Mouse (Mus musculus) spleen, adult 2 months (tissue): Measurements from ENCODE around the gene Plcb4. TPM values are rescaled to one million over a fixed set of nuclear protein-coding genes. Genes with fewer than 3 reads are reported as not detected.

Experiments
- DNase-seq, 2 experiments: peaks; one replicate each; pipeline versions ENCODE4 v3.0.0 to v3.0.0-alpha.2; 2012 to 2021; ENCODE audit warnings: low spot score in 2 of 2, low read depth in 1 of 2
- H3K27ac ChIP-seq: fragments of 200-500 bp; 2 replicates; pipeline ENCODE4 v1.5.1; 2012; ENCODE audit warnings: low read length, inconsistent platforms; ENCODE audit not compliant: insufficient read depth
- H3K27me3 ChIP-seq: fragments of 200-500 bp; 2 replicates; pipeline ENCODE4 v1.6.1; 2012; ENCODE audit warnings: mild to moderate bottlenecking, moderate library complexity, low read length, inconsistent platforms; ENCODE audit not compliant: control insufficient read depth, insufficient read depth
- H3K36me3 ChIP-seq: fragments of 200-500 bp; 2 replicates; pipeline ENCODE4 v1.6.1; 2012; ENCODE audit warnings: mild to moderate bottlenecking, low read length, inconsistent platforms; ENCODE audit not compliant: control insufficient read depth, insufficient read depth
- H3K4me1 ChIP-seq: fragments of 200-500 bp; 2 replicates; pipeline ENCODE4 v1.6.1; 2011; ENCODE audit warnings: inconsistent platforms; ENCODE audit not compliant: control insufficient read depth, insufficient read depth, insufficient read length
- H3K4me3 ChIP-seq: fragments of 200-500 bp; 2 replicates; pipeline ENCODE4 v1.5.1; 2011; ENCODE audit warnings: mild to moderate bottlenecking, inconsistent platforms; ENCODE audit not compliant: insufficient read depth, insufficient read length; ENCODE audit errors: extremely low read depth
- CTCF ChIP-seq: fragments of 200-500 bp; IDR thresholded peaks from 2 replicates; pipeline ENCODE4 v1.5.1; 2011; ENCODE audit warnings: mild to moderate bottlenecking, inconsistent platforms; ENCODE audit not compliant: insufficient read depth, insufficient read length, insufficient replicate concordance; ENCODE audit errors: extremely low read depth
- POLR2A ChIP-seq: fragments of 200-500 bp; IDR thresholded peaks from 2 replicates; pipeline ENCODE4 v1.6.1; 2011; ENCODE audit warnings: low read depth, low read length, inconsistent platforms
- WGBS: fragments of 180-500 bp; shearing (Covaris S2); methylation state at CpG from one replicate; pipeline ENCODE4 v1.1.7; 2018; 5-methylcytosine and 5-hydroxymethylcytosine counted together
- polyA plus RNA-seq: library from polyadenylated mRNA; depleted of rRNA; stranded (reverse); fragments of >200 nt; gene quantifications from 2 replicates; pipeline ENCODE4 v1.2.3, GENCODE M21; 2012

Plcb4 gene
- polyA plus RNA-seq, 1 experiment: 2.4 TPM

- no peaks in the 10 kb centered on the region for H3K36me3 ChIP-seq
- TF ChIP-seq CTCF (no peak), POLR2A (no peak)
- DNase-seq: no peak
These were observed 178.9 kb downstream of the Plcb4 start for GRCm38 (mm10) chr2:135837730-135838129.

GRCm38 (mm10) chr2:135838135-135838534 is 179.3 kb downstream of the Plcb4 start:
- Histone ChIP-seq H3K27ac (no peak overlapping the region), H3K27me3 (no peaks in the 10 kb centered on the region), H3K36me3 (no peaks in the 10 kb centered on the region), H3K4me3 (no peak overlapping the region), H3K4me1 (no peaks in the 10 kb centered on the region)
- TF ChIP-seq CTCF (no peak), POLR2A (no peak)
- DNase-seq: no peak

More at GRCm38 (mm10) chr2:135837730-135838129, 178.9 kb downstream of the Plcb4 start:
- H3K4me3 ChIP-seq: no peak overlapping the region
- H3K27me3 ChIP-seq: no peaks in the 10 kb centered on the region
- H3K4me1 ChIP-seq: no peaks in the 10 kb centered on the region
- 84% methylated on average over 1 of the region's 1 CpGs for WGBS
- H3K27ac ChIP-seq: no peak overlapping the region

GRCm38 (mm10) chr2:135838651-135839286 is 180.0 kb downstream of the Plcb4 start:
- Histone ChIP-seq H3K27me3 (no peaks in the 10 kb centered on the region), H3K36me3 (no peaks in the 10 kb centered on the region), H3K27ac (no peak overlapping the region), H3K4me3 (no peak overlapping the region), H3K4me1 (no peaks in the 10 kb centered on the region)
- no peak for TF ChIP-seq POLR2A
- no peak for TF ChIP-seq CTCF
- no peak for DNase-seq
- 93% methylated on average over 8 of the region's 8 CpGs for WGBS

- Histone ChIP-seq H3K27me3 (no peaks in the 10 kb centered on the region), H3K27ac (no peak overlapping the region), H3K4me1 (no peaks in the 10 kb centered on the region), H3K36me3 (no peaks in the 10 kb centered on the region), H3K4me3 (no peak overlapping the region)
- 88% methylated on average over 8 of the region's 8 CpGs for WGBS
- no peak for DNase-seq
- TF ChIP-seq POLR2A (no peak), CTCF (no peak)
These were observed 184.9 kb downstream of the Plcb4 start for GRCm38 (mm10) chr2:135843721-135844120.

- TF ChIP-seq CTCF: no peak
- DNase-seq: no peak
- H3K4me1 ChIP-seq: no peaks in the 10 kb centered on the region
- no peak overlapping the region for H3K4me3 ChIP-seq
- 93% methylated on average over 3 of the region's 3 CpGs for WGBS
- H3K27me3 ChIP-seq: no peaks in the 10 kb centered on the region
- no peak overlapping the region for H3K27ac ChIP-seq
- H3K36me3 ChIP-seq: no peaks in the 10 kb centered on the region
These were observed 188.1 kb downstream of the Plcb4 start for GRCm38 (mm10) chr2:135846903-135847302.

GRCm38 (mm10) chr2:135847738-135848137 is 188.9 kb downstream of the Plcb4 start:
- TF ChIP-seq POLR2A: no peak
- no peak for TF ChIP-seq CTCF
- WGBS: 87% methylated on average over 6 of the region's 6 CpGs
- H3K36me3 ChIP-seq: no peaks in the 10 kb centered on the region
- H3K4me1 ChIP-seq: no peaks in the 10 kb centered on the region
- no peak overlapping the region for H3K27ac ChIP-seq
- H3K4me3 ChIP-seq: no peak overlapping the region
- no peak for DNase-seq
- H3K27me3 ChIP-seq: no peaks in the 10 kb centered on the region

- Histone ChIP-seq H3K4me1 (no peaks in the 10 kb centered on the region), H3K4me3 (no peak overlapping the region), H3K27ac (no peak overlapping the region), H3K36me3 (no peaks in the 10 kb centered on the region), H3K27me3 (no peaks in the 10 kb centered on the region)
- no peak for TF ChIP-seq POLR2A
- TF ChIP-seq CTCF: no peak
- WGBS: 92% methylated on average over 4 of the region's 4 CpGs
- no peak for DNase-seq
These were observed 189.4 kb downstream of the Plcb4 start for GRCm38 (mm10) chr2:135848169-135848568.
